Mouse (Mus musculus) v-Abl transformed pro-B cells (cell line): Measurements from ENCODE around the gene Irf2bp2.

ENCODE experiments used
- in situ Hi-C, 2 experiments: fragments of 400-800 bp; cut with MboI; formaldehyde crosslinking; loops; one replicate each; pipeline ENCODE4 v1.15.1; 2025; ENCODE audit not compliant: unreplicated experiment in 2 of 2

The Irf2bp2 gene

DNA sequence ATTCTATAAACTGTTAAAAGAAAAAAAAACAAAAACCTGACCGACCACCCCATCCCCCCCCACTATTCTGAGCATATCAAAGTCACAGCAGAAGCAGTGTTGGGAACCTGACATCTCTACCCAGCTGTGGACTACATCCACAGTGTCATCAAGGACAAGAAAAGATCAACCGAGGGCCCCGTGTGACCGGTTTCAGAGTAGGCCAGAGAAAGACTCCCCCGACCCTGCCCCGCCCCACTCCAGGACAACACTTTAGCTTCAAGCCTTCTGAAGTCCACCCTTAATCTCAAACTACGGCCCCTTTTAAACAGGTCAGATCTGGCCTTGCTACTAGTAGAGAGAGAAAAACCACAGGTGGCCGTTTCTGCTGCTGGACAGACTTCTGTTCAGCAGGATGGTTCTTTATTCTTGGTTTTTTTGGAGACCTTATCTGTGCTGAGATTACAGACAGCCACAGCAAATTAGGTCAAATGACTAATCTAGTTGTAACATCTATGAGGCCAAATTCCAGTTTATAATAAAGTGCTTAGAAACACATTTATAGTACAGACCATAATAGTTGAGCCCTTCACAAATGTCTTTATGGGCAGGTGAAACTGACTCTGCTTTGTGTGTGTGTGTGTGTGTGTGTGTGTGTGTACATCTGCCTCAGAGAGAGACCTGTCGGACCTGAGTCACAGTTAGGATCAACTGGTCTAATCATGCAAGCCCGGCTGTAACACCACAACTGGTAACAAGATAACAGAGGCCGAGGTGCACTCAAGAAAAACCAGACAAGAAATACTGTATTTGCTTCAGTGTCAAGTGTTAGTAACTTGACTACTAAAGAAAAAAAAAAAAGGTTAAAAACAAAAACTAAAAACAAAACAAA lies 4.9 kb downstream of the Irf2bp2 start:
- in situ Hi-C loops, result loop anchor here (5.0 to 10.0 kb wide), 4 partner anchors 92 to 1654 kb away; no protein-coding TSS in a partner anchor

DNA sequence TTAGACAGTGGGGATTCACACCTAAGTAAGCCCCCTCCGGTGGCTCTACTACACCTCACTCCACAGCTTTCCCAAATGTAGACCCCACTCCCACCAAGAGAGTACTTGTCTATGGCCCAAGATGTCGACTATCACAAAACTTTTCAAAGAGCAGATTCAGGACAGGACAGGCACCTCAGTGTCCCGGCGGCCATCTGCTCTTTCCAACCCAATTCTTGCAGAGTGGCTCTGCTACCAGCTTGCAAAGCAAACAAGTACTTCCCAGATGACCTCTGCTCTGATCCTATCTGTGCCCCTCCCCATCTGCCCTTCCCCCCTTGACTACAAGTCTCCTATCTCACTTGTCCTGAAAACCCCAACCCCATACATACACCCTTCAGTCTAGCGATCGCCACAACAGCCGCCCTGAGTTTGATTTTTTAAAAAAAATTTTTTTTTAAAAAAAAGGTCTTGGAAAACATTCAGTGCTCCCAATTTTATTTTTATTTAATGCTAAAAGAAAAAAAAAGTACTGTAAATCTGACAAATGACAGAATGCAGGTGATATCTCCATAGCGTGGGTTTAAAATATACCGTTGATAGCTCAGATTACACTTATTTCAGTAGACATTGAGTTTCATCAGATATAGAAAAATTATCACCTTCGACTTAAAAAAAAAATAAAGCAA lies 5.8 kb downstream of the Irf2bp2 start:
- in situ Hi-C loops, result loop anchor here (5.0 to 10.0 kb wide), 4 partner anchors 91 to 1653 kb away; no protein-coding TSS in a partner anchor

DNA sequence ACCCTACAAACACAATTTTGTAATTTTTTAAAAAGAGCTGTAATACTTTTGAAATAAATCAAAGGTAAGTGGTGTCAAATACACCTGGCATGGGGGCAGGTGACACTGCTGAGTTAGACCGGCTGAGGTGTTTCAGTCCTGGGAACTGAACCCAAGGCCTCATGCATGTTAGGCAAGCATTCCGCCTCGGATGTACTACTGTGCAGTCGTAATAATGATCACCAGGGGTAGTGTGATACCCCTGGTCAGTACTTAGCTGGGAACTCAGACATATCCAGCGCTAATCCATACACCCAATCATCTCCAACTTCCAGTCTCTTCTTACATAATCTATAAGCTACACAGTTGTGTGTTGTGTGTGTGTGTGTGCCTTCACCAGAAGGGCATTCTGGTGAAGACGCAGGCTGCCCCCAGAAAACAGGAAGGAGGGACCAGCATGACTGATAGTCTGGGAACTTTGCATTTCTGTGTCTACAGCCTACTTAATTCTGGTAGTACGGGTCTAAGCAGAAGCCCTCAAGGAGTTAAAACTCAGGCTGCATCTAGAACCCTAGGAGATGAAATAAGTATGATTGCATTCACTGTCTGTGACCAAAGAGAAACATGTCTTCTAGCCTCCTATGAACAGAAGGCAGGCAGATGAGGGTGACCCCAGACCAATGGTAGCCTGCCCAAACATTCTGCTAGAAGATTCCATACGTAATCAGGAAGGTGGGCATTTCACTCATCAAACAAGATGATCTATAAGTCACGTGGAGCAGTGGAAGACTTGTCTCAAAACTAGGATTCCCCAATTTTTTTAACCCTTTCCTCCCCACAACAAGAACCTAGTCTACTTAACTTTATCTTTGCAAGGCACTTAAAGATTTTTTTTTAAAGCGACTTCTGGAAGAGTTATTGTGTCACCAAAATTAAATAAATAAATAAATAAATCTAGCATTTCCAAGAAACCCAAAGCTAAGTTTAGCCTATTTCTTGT lies 6.9 kb downstream of the Irf2bp2 start:
- in situ Hi-C loops, result loop anchor here (5.0 to 10.0 kb wide), 4 partner anchors 90 to 1652 kb away; no protein-coding TSS in a partner anchor

DNA sequence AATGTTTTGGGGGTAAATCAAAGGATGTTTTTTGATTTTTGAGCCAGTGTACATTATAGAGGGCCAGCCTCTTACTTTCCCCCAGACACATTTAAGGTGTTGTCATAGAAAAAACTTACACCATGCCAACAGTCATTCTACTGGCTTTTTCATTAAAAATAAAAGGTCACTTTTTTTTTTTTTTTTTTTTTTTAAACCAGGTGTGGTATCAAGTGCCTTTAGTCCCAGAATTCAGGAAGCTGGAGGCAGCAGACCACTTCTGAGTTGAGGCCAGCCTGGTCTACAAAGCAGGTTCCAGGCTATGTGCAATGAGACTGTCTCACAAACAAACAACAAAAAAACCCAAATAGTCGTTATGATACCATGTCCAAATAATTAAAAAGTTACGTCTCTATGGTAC lies 7.7 kb downstream of the Irf2bp2 start:
- in situ Hi-C loops, result loop anchor here (5.0 to 10.0 kb wide), 4 partner anchors 89 to 1651 kb away; no protein-coding TSS in a partner anchor

DNA sequence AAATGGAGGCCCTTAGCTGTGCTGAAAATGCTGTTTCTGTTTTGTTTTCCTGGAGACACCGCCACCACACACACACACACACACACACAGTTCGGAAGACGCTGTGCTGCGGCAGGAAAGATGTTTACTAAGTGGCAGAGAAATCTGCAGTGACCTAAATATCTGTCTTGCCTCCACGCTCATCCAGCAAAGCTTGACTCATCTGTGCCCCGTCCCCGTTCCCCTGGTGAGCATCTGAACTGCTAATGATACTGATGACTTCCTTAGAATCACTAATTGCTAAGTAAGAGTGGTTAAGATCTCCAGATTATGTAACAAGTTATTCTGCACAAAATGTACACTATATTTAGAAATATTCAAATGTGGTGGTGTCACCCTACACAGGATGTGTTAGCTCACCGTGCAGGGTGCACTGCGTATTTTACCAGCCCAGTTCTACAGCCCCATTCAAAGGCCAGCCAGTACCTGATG lies 8.2 kb downstream of the Irf2bp2 start:
- in situ Hi-C loops, result loop anchor here (5.0 to 10.0 kb wide), 4 partner anchors 88 to 1651 kb away; no protein-coding TSS in a partner anchor

DNA sequence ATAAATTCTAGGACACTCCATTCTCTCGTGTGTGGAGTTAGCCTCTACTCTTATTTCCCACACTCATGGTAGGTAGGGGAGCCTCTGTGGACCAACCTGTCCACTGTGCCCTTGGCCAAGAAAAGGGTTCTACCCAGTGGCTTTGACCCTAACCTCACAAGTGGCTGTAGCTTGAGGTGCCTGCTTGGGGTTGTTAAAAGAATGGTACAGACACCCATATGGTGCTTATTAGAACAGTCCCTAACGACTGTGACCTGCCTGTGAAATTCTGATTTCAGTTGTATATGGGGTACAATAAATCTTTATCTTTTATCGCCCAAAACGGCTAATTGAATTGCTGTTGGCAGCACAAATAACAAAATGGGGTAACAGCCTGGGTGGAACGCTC lies 8.9 kb downstream of the Irf2bp2 start:
- in situ Hi-C loops, result loop anchor here (5.0 to 10.0 kb wide), 4 partner anchors 88 to 1650 kb away; no protein-coding TSS in a partner anchor

DNA sequence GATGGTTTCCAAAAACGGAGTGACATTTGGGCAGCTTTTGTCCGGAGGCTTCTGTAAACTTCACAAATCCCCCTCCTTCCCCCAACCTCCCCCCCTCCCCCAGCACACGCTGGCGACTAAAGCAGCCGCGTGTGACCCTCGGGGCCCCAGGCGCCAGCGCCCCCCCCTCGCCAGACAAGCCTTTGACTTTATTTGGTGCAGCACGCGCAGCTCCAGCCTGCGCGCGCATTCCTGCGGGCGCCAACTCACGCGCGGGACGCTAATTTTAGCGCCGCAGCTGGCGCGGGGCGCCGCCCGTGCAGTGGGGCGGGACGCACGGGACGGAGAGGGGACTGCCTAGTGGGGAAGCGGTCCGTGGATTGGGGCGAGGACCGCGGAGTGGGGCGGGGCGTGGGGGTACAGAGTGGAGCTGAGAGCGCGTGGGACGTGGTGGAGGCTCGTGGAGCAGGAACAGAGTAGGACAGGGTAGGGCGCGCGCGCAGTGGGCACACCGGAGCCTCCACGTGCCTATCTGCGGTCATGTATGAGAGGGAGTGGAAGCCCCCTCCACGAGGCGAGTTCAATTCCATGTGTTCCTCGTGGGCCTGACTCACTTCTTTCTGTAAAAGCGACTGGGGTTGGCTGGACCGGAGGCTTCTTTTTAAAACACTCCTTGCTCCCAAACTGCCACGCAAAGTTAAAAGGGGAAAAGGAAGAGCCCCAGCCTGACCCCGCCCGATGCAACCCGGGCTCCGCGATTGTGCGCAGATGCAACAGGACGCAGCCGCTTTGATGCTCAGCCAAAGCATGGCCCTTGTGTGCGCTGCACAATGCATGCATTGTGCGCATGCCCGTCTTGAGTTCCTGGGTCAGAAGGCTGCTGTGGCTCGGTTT lies 9.6 kb downstream of the Irf2bp2 start:
- in situ Hi-C loops, result loop anchor here in 1 of 2 experiments (5.0 to 10.0 kb wide), 2 partner anchors 87 to 1649 kb away; no protein-coding TSS in a partner anchor

DNA sequence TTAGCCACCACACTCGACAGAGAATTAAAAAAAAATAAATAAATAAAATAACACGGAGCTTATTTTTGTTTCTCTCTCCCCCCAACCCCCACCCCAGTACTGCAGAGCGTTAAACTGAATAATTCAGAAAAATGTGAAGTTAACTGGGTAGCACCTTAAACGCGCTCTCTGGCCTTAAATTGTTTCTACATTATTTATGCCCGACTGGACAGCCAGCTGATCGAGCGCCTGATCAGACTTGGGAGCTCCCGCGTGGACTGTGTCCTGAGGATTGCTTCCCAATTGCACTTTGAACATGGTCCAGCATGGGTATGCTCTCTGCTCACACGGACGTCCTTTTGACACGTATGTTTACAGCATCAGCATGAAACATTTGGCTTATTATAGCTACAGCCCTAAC lies 10.3 kb downstream of the Irf2bp2 start:
- in situ Hi-C loops, result loop anchor here in 1 of 2 experiments (5.0 to 10.0 kb wide), 2 partner anchors 86 to 1649 kb away; no protein-coding TSS in a partner anchor

DNA sequence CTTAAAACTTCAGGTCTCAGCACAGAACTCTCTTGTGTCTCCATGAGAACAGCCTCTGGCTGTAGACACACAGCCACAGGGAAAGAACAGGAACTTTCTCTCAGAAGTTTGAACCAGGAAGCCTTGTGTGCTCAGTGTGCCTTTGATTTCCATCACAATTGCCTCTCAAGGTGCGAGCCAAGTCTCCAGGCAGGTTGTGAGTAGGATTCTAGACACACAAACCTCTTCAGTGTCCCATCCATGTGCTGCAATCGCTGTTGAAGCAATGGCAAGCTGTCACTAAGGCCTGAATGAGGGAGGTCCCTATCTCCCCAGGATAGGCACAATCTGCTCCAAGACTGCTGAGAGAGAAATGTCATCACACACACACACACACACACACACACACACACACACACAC lies 10.8 kb downstream of the Irf2bp2 start:
- in situ Hi-C loops, result loop anchor here in 1 of 2 experiments (5.0 to 10.0 kb wide), 2 partner anchors 86 to 1648 kb away; no protein-coding TSS in a partner anchor

DNA sequence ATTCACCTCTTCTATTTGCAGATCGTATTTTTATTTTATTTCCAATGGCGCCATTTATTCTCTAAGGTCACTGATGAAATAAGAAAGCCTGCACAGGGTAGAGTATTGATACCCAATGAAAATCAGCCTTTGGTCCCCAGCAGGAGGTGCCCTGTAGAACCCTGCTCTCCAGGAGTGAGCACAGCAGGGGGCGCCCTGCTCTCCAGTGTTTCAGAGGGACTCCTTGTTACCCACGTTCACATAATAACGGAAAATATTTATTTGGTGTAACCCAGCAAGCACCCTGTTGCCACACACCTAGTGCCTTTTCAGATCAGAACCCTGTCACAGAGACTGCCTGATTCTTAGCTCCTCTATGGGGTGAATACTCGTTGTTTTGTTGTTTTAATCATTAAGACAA lies 11.3 kb downstream of the Irf2bp2 start:
- in situ Hi-C loops, result loop anchor here in 1 of 2 experiments (5.0 to 10.0 kb wide), 2 partner anchors 85 to 1648 kb away; no protein-coding TSS in a partner anchor

DNA sequence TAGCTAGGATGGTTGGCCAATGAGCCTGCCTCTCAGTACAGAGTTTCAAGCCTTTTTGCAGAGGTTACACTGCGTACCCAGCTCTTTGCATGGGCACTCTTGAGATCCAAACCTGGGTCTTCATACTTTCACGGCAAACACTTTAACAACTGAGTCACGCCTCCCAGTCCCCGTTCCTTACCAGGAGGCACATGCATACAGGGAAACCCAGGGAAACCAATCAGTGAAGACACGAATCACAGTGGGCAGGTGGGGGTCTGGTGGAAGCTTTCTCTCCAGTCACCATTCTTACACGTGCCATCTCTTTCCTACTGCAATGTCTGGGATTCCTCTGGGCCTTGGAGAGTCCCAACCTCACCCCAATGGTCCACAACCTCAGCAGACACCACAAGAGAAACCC lies 12.1 kb downstream of the Irf2bp2 start:
- in situ Hi-C loops, result loop anchor here in 1 of 2 experiments (5.0 to 10.0 kb wide), 2 partner anchors 84 to 1647 kb away; no protein-coding TSS in a partner anchor

DNA sequence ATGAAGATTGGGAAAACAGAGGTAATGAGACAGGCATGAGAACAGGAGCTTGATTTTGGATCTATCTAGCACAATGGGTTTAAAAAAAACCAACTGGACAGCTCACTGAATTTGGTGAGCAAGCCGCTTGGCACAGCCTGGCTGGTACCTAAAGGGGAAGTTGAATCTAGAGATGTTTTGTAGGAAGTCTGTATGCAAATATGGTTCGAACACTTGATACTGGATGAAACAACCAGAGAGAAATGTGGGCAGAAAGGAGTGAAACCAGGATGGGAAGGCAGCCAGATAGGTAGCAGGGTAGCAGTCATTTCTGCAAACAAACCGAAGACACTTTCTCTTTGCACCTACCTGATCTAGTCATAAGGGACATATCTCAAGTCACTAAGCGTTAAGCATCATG lies 13.0 kb downstream of the Irf2bp2 start:
- in situ Hi-C loops, result loop anchor here in 1 of 2 experiments (5.0 to 10.0 kb wide), 2 partner anchors 84 to 1646 kb away; no protein-coding TSS in a partner anchor

DNA sequence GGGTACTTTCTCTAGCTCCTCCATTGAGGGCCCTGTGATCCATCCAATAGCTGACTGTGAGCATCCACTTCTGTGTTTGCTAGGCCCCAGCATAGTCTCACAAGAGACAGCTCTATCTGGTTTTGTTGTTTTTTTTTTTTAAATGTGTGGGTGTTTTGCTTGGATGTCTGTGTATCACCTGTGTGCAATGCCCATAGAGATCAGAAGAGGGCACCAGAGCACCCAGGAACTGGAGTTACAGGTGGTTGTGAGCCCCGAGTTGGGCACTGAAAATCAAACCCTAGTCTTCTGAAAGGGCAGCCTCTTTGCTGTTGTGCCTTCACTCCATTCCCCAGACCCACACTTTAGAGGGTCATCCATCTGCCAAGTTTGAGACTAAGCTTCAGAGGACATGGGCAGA lies 13.7 kb downstream of the Irf2bp2 start:
- in situ Hi-C loops, result loop anchor here in 1 of 2 experiments (5.0 to 10.0 kb wide), 2 partner anchors 83 to 1645 kb away; no protein-coding TSS in a partner anchor

DNA sequence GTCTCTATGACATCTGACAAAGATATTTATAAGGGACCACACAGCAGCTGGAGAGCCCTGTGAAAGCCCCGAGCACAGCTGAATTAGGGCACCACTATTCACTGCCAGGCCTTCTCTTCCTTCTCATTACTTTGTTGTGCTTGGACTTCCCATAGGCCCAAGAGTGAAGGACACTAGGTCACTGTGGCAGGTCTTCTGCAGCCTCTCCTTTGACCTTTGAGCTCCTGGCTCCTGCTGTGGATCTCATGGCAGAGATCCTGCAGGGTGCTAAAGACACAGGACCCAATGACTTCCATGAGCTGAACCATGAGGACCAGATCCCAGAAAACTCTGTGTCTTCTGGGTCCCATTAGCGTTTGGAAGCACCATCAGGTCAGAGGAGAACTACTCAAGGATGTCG lies 15.1 kb downstream of the Irf2bp2 start:
- in situ Hi-C loops, result no loop called here

DNA sequence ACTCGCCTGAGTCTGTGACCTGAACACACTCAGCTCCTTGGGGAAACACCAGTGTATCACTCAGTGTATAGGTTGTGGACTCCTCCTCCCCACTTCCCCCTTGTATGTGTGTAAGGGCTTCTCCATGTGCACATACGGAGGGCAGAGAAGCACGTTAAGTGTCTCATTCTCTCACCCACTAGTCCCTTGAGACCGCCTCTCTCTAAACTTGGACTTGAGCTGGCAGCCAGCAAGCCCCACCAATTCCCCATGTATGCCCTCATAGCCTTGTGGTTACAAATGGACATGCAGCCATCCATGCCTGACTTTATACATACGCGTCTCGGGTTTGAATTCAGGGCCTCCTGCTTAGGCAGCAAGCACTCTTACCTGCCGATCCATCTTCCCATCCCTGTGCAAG lies 16.9 kb downstream of the Irf2bp2 start:
- in situ Hi-C loops, result no loop called here

DNA sequence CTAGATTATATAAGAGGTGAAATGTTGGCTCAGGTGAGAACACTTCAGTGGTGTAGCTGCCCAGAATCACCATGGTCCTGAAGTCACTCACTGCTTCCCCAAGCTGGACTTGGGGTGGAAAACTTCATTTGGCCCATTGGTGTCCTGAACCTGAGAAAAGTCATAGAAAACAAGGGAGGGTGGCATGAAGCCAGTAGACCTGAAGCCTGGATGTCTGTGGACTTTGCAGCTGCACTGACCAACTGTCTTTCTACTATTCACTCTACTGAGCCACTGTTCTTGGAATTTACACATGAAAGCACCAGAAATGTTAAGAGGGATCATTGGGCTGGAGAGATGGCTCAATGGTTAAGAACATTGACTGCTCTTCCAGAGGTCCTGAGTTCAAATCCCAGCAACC lies 17.7 kb downstream of the Irf2bp2 start:
- in situ Hi-C loops, result no loop called here

DNA sequence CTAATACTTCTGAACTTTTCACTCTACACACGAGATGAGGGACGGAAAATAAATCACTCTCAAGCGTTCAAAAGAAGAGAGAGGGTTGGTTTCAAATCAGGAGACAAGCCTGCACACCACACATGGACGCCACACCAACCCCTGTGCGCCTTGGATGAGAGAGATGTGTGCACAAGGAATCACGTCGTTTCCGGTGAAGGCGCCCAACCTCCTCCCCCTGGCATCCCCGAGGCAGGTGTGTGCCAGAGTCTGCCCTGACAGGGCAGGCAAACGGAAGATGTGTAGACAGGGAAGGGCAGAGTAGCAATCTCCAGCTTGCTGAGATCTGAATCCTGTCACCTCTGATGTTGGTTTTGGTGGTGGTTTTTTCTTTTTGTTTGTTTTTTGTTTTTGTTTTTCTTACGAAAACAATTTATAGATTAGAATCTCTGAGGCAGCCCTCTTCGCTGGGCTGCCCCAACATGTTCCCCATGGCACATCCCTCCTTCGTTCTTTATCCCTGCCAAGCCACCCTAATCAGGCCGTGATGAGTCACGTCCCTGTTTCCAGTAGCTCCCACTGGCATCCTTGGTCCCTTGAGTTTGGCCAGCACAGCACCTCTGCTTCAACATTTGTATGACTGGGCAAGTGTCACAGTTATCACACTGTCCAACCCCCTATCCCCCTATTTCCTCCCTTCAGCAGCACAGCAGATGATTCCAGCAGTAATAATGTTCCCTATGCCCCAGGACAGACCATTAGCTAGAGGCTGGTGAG lies 18.7 kb downstream of the Irf2bp2 start:
- in situ Hi-C loops, result no loop called here

DNA sequence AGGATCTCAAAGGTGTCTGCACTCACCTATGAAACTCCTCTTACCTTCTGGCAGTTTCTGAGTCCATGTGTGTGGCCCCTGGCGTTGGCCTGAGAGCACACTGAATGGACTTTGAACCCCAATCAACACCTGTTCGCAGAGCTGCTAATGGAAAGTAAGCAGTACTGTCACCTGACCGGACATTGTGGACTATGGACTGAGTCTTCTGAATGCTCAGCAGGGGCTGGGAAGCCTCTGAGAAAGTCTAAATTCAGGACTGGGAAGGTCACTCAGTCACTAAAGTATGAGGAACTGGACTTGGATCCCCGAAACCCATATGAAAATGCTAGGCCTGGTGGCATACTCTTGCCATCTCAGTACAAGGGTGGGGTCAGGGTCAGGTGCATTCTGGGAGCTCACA lies 19.9 kb downstream of the Irf2bp2 start:
- in situ Hi-C loops, result no loop called here
